Mouse (Mus musculus) right cerebral cortex, postnatal 25 days (tissue): ENCODE results near the gene Hist1h3f.
A peak's percentile ranks its signal among the peaks of the same experiment; 100 is the strongest.
"Not testable (repeated sequence)": the region's sequence is repeated elsewhere in the genome, so short reads cannot be mapped to it uniquely, and the experiment has no call there.

Experiments
- DNase-seq: peaks from one replicate; pipeline ENCODE4 v3.0.0; 2022

Gene Hist1h3f

GRCm38 (mm10) chr13:23570261-23571021 lies 26.6 kb downstream of the Hist1h3f start:
- not testable (repeated sequence) for DNase-seq

- peak; percentile 80 for DNase-seq
Measured at GRCm38 (mm10) chr13:23571022-23571503, 27.2 kb downstream of the Hist1h3f start, which contains the start of the genes Hist1h2ae and Hist1h2bg. Gene Hist1h2ae (minus strand): TSS chr13:23571220. Gene Hist1h2bg (plus strand): TSS chr13:23571396.

GRCm38 (mm10) chr13:23571504-23572217 lies 27.8 kb downstream of the Hist1h3f start:
- DNase-seq = not testable (repeated sequence)

GRCm38 (mm10) chr13:23572218-23573033 lies 28.6 kb downstream of the Hist1h3f start:
- DNase-seq = no peak

- not testable (repeated sequence) for DNase-seq
Measured at GRCm38 (mm10) chr13:23573034-23573897, 29.4 kb downstream of the Hist1h3f start.

GRCm38 (mm10) chr13:23573898-23574524 lies 30.2 kb downstream of the Hist1h3f start, which contains the start of the genes Hist1h2bf and Hist1h2ad:
Gene Hist1h2bf (minus strand): TSS chr13:23574196.
Gene Hist1h2ad (plus strand): TSS chr13:23574381.
- peak; percentile 88 for DNase-seq

GRCm38 (mm10) chr13:23574546-23575170 lies 30.8 kb downstream of the Hist1h3f start:
- not testable (repeated sequence) for DNase-seq

- peak; percentile 60 for DNase-seq
Measured at GRCm38 (mm10) chr13:23575271-23575851, 31.5 kb downstream of the Hist1h3f start, which contains the start of gene Hist1h3d. Gene Hist1h3d (plus strand): TSS chr13:23575763.

- not testable (repeated sequence) for DNase-seq
Measured at GRCm38 (mm10) chr13:23575864-23576313, 32.0 kb downstream of the Hist1h3f start.

- DNase-seq = no peak
Measured at GRCm38 (mm10) chr13:23576351-23576881, 32.6 kb downstream of the Hist1h3f start.

GRCm38 (mm10) chr13:23576906-23577639 lies 33.2 kb downstream of the Hist1h3f start:
- no peak for DNase-seq

GRCm38 (mm10) chr13:23577835-23578234 lies 34.0 kb downstream of the Hist1h3f start:
- no peak for DNase-seq

GRCm38 (mm10) chr13:23581408-23582218 lies 37.8 kb downstream of the Hist1h3f start, which contains the start of gene Hist1h4d:
Gene Hist1h4d (plus strand): TSS chr13:23581598.
- DNase-seq = peak; percentile 95

- no peak for DNase-seq
Measured at GRCm38 (mm10) chr13:23582219-23583056, 38.6 kb downstream of the Hist1h3f start.

- no peak for DNase-seq
Measured at GRCm38 (mm10) chr13:23583387-23584068, 39.7 kb downstream of the Hist1h3f start.

GRCm38 (mm10) chr13:23584331-23584730 lies 40.5 kb downstream of the Hist1h3f start:
- DNase-seq = no peak
